Mouse (Mus musculus): ENCODE measurements around the gene Gm45021. TPM values are rescaled to one million over a fixed set of nuclear protein-coding genes. Genes with fewer than 3 reads are reported as not detected.

The Gm45021 gene
- polyA plus RNA-seq (2012; rRNA removed), result not detected in 2 replicates

DNA sequence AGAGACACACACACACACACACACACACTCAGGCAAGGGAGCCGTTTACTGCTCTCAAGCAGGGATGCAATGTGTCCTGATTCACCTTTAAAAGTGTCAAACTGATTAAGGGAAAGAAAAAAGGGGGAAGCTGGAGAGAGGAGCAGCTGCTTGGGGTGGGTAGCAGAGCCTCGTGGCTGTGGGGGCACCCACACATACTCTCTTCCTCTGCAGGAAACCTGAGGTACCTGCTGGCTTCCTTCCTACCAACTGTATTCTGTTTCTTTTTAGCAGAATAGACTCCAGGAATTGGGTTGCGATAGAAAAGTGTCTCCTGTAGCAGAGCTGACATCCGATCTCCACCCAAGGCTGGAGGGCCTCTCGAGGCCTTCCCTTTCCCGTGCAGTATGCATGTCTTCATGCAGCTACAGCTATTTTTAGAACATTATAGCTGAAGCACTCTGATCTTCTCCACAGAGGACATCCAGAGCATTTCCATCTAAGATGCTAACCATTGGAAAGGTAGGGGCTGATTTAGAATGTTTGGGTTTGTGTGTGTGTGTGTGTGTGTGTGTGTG lies at the start of gene Gm45021:
TSS of gene Gm45021 (plus strand) at position 417 of the 557 bp plus-strand sequence.
- Histone ChIP-seq H3K4me1 (ENCODE audit: control insufficient read depth, insufficient read depth, insufficient read length) (peaks cover 7% of the 10 kb centered on the region), H3K27me3 (ENCODE audit: control insufficient read depth, insufficient read depth, low read length) (peaks cover 1% of the 10 kb centered on the region; the same call in 1 of the 2 replicates), H3K4me3 (ENCODE audit: extremely low read depth, insufficient read depth, insufficient read length) (no peak within 1 kb of the TSS), H3K27ac (ENCODE audit: insufficient read depth, low read length) (no peak within 1 kb of the TSS), H3K36me3 (ENCODE audit: control insufficient read depth, insufficient read depth, low read length) (no peaks in the 10 kb centered on the region)
- no peak for TF ChIP-seq POLR2A (IDR thresholded peaks at IDR 0.05; ENCODE audit: low read depth, low read length)
- no peak for TF ChIP-seq CTCF (IDR thresholded peaks at IDR 0.05; ENCODE audit: extremely low read depth, insufficient read depth, insufficient read length, insufficient replicate concordance)
- no peak for DNase-seq (ENCODE audit: low read depth in 1 of 2, low spot score in 2 of 2)
- 15% methylated on average over 6 of the region's 6 CpGs for WGBS

DNA sequence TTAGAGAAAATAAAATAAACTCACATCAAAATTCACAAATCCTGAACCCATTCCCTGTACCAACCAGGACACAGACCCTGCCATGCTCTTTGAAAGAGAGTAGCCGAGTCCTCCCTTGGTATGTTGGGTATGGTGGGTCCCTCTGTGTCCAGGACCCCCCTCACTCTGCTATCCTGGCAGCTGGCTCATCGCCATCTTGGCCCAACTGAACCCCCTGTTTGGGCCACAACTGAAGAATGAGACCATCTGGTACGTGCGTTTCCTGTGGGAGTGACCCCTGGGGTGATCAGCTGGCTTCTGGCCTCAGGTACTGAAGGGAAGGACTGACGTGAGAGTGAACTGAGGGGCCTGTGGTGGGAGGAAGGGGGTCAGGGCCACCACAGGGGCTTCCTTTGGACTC lies 49.5 kb upstream of the Gm45021 start:
- TF ChIP-seq CTCF (IDR thresholded peaks at IDR 0.05; ENCODE audit: extremely low read depth, insufficient read depth, insufficient read length, insufficient replicate concordance) (no peak), POLR2A (IDR thresholded peaks at IDR 0.05; ENCODE audit: low read depth, low read length) (no peak)
- no peaks in the 10 kb centered on the region for H3K27me3 ChIP-seq (ENCODE audit: control insufficient read depth, insufficient read depth, low read length)
- H3K27ac ChIP-seq (ENCODE audit: insufficient read depth, low read length), result no peak overlapping the region
- no peak overlapping the region for H3K4me3 ChIP-seq (ENCODE audit: extremely low read depth, insufficient read depth, insufficient read length)
- H3K4me1 ChIP-seq (ENCODE audit: control insufficient read depth, insufficient read depth, insufficient read length), result no peaks in the 10 kb centered on the region
- DNase-seq (ENCODE audit: low read depth in 1 of 2, low spot score in 2 of 2), result no peak
- H3K36me3 ChIP-seq (ENCODE audit: control insufficient read depth, insufficient read depth, low read length), result no peaks in the 10 kb centered on the region
- 64% methylated on average over 5 of the region's 5 CpGs for WGBS

DNA sequence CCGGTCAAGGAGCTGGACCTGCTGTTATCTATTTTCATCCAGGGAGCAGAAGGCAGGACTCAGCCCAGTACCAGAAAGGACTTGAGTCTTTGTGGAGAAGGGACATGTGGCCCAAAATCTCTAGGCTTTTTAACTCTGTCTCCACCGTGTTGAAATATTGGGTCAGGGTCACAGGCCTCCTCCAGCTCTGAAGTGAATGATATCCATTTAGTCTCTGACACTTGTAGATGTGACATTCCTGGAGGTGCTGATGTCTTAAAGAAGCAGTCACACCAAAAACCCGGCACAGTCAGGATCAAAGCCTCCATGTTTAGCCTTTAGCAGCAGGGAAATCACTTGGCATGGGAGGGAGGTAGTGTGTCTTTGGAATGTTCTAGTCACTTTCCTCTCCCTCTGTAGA lies 48.7 kb upstream of the Gm45021 start:
- no peak for DNase-seq (ENCODE audit: low read depth in 1 of 2, low spot score in 2 of 2)
- TF ChIP-seq CTCF (IDR thresholded peaks at IDR 0.05; ENCODE audit: extremely low read depth, insufficient read depth, insufficient read length, insufficient replicate concordance) (no peak), POLR2A (IDR thresholded peaks at IDR 0.05; ENCODE audit: low read depth, low read length) (no peak)
- no peaks in the 10 kb centered on the region for H3K4me1 ChIP-seq (ENCODE audit: control insufficient read depth, insufficient read depth, insufficient read length)
- no peaks in the 10 kb centered on the region for H3K27me3 ChIP-seq (ENCODE audit: control insufficient read depth, insufficient read depth, low read length)
- 84% methylated on average over 3 of the region's 3 CpGs for WGBS
- H3K4me3 ChIP-seq (ENCODE audit: extremely low read depth, insufficient read depth, insufficient read length), result no peak overlapping the region
- H3K36me3 ChIP-seq (ENCODE audit: control insufficient read depth, insufficient read depth, low read length), result no peaks in the 10 kb centered on the region
- H3K27ac ChIP-seq (ENCODE audit: insufficient read depth, low read length), result no peak overlapping the region

DNA sequence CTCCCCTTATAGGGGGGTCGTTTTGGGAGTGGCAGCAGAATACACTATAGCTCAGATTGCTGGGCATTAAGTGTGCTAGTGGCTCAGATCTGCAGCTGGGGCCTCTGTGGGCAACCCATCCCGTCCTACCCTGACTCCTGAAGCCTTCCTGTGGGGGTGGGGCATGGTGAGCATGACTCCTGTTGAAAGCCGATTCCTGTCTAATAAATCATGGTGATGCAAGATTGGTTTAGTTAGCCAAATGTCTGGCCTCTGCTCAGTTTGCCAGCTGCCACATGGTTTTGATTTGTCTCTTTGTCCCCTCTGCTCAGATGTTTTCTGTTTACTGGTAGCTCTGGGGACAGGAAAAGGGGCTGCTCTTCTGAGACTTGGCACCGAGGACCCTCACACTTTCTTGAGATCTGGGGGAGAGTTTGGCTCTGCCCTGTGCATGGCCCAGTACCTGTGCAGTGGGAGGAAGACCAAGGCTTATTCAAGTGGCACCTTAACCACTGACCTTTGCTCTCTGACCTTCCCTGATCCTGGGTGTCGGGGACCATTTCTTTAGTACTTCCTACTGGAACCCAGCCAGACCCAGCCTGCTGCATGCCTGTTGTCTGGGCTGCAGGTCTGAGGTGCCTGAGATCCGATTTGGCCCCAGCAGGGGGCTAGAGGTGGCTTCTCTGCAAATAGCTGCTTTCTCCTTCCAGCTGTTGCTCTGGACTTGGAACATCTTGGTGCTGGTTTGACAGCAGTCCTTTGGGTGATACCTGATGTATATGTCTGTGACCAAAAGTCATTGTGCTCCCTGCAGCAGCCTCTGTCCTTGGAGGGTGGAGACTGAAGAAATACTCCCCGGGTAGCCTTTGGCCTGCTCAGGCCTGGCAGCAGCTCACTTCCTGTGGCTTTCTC lies 47.6 kb upstream of the Gm45021 start:
- DNase-seq (ENCODE audit: low read depth in 1 of 2, low spot score in 2 of 2), result no peak
- WGBS, result 33% methylated on average over 7 of the region's 7 CpGs
- H3K4me1 ChIP-seq (ENCODE audit: control insufficient read depth, insufficient read depth, insufficient read length), result no peaks in the 10 kb centered on the region

DNA sequence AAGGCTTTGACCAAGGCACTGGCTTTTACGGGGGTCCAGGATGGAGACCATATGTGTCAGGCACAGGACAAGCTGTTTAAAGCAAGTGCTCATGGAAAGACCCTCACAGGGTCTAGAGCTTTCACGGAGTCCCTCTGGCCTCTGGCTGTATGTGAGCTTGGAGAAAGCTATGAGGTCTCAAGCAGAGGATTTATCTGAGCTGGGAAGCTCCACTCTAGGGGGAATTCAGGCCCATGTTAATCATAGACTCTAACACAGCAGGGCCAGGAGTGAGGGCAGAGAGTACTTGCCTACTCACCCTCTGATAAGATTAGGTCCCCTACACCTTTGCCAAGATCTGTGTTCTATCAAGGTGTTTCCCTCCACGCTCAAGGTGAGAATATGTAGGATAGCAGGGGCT lies 46.8 kb upstream of the Gm45021 start:
- no peaks in the 10 kb centered on the region for H3K4me1 ChIP-seq (ENCODE audit: control insufficient read depth, insufficient read depth, insufficient read length)
- H3K27ac ChIP-seq (ENCODE audit: insufficient read depth, low read length), result no peak overlapping the region
- no peaks in the 10 kb centered on the region for H3K27me3 ChIP-seq (ENCODE audit: control insufficient read depth, insufficient read depth, low read length)
- H3K4me3 ChIP-seq (ENCODE audit: extremely low read depth, insufficient read depth, insufficient read length), result no peak overlapping the region
- no peak for TF ChIP-seq CTCF (IDR thresholded peaks at IDR 0.05; ENCODE audit: extremely low read depth, insufficient read depth, insufficient read length, insufficient replicate concordance)
- TF ChIP-seq POLR2A (IDR thresholded peaks at IDR 0.05; ENCODE audit: low read depth, low read length), result no peak
- DNase-seq (ENCODE audit: low read depth in 1 of 2, low spot score in 2 of 2), result no peak
- WGBS, result 91% methylated on average over 3 of the region's 3 CpGs
- H3K36me3 ChIP-seq (ENCODE audit: control insufficient read depth, insufficient read depth, low read length), result no peaks in the 10 kb centered on the region

More for the DNA sequence above, 47.6 kb upstream of the Gm45021 start:
- H3K4me3 ChIP-seq (ENCODE audit: extremely low read depth, insufficient read depth, insufficient read length), result no peak overlapping the region
- H3K27me3 ChIP-seq (ENCODE audit: control insufficient read depth, insufficient read depth, low read length), result no peaks in the 10 kb centered on the region
- no peak overlapping the region for H3K27ac ChIP-seq (ENCODE audit: insufficient read depth, low read length)
- TF ChIP-seq CTCF (IDR thresholded peaks at IDR 0.05; ENCODE audit: extremely low read depth, insufficient read depth, insufficient read length, insufficient replicate concordance) (no peak), POLR2A (IDR thresholded peaks at IDR 0.05; ENCODE audit: low read depth, low read length) (no peak)
- H3K36me3 ChIP-seq (ENCODE audit: control insufficient read depth, insufficient read depth, low read length), result no peaks in the 10 kb centered on the region

DNA sequence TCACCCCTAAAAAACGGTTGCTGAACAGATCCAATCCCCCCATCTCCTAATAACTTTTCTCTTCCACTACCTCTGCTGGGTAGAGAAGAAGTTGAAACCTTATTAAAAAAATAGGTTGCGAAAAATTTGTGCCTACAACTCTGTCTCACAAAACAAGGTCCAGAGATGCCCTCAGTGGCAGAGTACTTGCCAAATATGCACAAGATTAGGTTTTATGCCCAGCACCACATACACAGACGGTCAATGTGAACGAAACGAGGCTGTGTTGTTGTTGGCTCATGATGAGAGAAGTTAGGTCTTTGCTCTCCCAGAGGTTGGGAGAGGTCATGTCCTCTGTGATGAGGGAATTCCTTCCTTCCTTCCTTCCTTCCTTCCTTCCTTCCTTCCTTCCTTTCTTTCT lies 44.2 kb upstream of the Gm45021 start:
- Histone ChIP-seq H3K36me3 (ENCODE audit: control insufficient read depth, insufficient read depth, low read length) (no peaks in the 10 kb centered on the region), H3K27ac (ENCODE audit: insufficient read depth, low read length) (no peak overlapping the region), H3K4me3 (ENCODE audit: extremely low read depth, insufficient read depth, insufficient read length) (no peak overlapping the region), H3K27me3 (ENCODE audit: control insufficient read depth, insufficient read depth, low read length) (no peaks in the 10 kb centered on the region), H3K4me1 (ENCODE audit: control insufficient read depth, insufficient read depth, insufficient read length) (no peaks in the 10 kb centered on the region)
- WGBS, result 81% methylated on average over 5 of the region's 5 CpGs
- DNase-seq (ENCODE audit: low read depth in 1 of 2, low spot score in 2 of 2), result no peak
- TF ChIP-seq CTCF (IDR thresholded peaks at IDR 0.05; ENCODE audit: extremely low read depth, insufficient read depth, insufficient read length, insufficient replicate concordance), result no peak
- TF ChIP-seq POLR2A (IDR thresholded peaks at IDR 0.05; ENCODE audit: low read depth, low read length), result no peak

DNA sequence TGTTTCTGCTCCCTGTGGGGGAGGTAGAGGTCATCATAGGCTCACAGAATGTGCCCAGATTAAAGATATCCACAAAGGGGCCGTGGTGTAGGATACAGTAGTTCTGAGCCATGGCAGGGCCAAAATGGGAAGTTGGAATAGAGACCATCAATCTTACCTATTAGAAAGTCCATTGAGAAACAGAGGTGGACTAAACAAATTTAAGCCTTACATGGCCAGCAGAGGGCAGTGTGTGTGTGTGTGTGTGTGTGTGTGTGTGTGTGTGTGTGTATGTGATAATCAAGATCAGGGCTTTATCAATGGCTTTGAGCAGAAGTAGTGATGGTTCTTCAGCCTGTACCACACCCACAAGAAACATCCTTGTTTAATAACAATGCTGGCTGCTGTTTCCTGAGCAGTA lies 43.1 kb upstream of the Gm45021 start:
- Histone ChIP-seq H3K27me3 (ENCODE audit: control insufficient read depth, insufficient read depth, low read length) (no peaks in the 10 kb centered on the region), H3K36me3 (ENCODE audit: control insufficient read depth, insufficient read depth, low read length) (no peaks in the 10 kb centered on the region), H3K27ac (ENCODE audit: insufficient read depth, low read length) (no peak overlapping the region), H3K4me1 (ENCODE audit: control insufficient read depth, insufficient read depth, insufficient read length) (no peaks in the 10 kb centered on the region), H3K4me3 (ENCODE audit: extremely low read depth, insufficient read depth, insufficient read length) (no peak overlapping the region)
- WGBS, result 13% methylated on average over 1 of the region's 1 CpGs
- TF ChIP-seq CTCF (IDR thresholded peaks at IDR 0.05; ENCODE audit: extremely low read depth, insufficient read depth, insufficient read length, insufficient replicate concordance) (peak; percentile 39; the same call in 1 of the 2 replicates), POLR2A (IDR thresholded peaks at IDR 0.05; ENCODE audit: low read depth, low read length) (no peak)
- DNase-seq (ENCODE audit: low read depth in 1 of 2, low spot score in 2 of 2), result no peak

Data from spleen, adult 2 months (tissue).